ENCODE assay signal across 8 mouse cellular contexts in the genomic region with DNA sequence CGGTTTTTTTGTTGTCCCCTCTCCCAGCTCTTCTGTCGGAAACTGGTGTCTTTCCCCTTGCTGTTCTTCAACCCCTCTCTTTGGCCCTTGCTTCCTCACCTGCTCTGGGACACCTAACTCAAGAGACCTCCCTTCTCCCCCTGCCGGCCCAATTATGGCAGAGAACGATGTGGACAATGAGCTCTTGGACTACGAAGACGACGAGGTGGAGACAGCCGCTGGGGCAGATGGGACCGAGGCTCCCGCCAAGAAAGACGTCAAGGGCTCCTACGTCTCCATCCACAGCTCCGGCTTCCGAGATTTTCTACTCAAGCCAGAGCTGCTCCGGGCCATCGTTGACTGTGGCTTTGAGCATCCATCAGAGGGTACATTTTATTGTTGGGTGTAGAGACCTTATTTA. TPM values are rescaled to one million over a fixed set of nuclear protein-coding genes. Genes with fewer than 3 reads are reported as not detected.
DNase-seq lines count a peak whose midpoint lies in the region; ATAC-seq lines count a peak whose summit lies in the region.

No protein-coding gene starts in this region.

- H3K9me3 ChIP-seq in lung, embryonic 15.5 days: no peaks in the 10 kb centered on the region

- H3K4me1 ChIP-seq in lung, embryonic 15.5 days: peaks cover 47% of the 10 kb centered on the region

- peak overlapping the region; percentile 81 for H3K4me3 ChIP-seq in lung, embryonic 15.5 days

- no peak for ATAC-seq in lung, embryonic 15.5 days (ENCODE audit: borderline replicate concordance, extremely low read depth, low FRiP score, low TSS enrichment)

- H3K36me3 ChIP-seq in lung, embryonic 15.5 days: peaks cover 50% of the 10 kb centered on the region

- peak overlapping the region; percentile 94 for H3K9ac ChIP-seq in lung, embryonic 15.5 days

- H3K27me3 ChIP-seq in lung, embryonic 15.5 days: no peaks in the 10 kb centered on the region

- peak; percentile 52 to 76 for DNase-seq in spleen, postnatal 4 days (ENCODE audit: low spot score in 2 of 2)
- no peak for DNase-seq in spleen, adult 12 weeks (ENCODE audit: low spot score)
- DNase-seq in cerebellum, postnatal 14 days: peak; percentile 81 to 85
- peak; percentile 60 for DNase-seq in gastrocnemius, postnatal 25 days
- DNase-seq in kidney, adult 9 months: peak; percentile 66
- peak; percentile 73 to 82 for DNase-seq in right cerebral cortex, postnatal 10 days (ENCODE audit: low spot score in 2 of 2)
- DNase-seq in layer of hippocampus, postnatal 25 days (ENCODE audit: extremely low spot score in 1 of 2, low spot score in 1 of 2): no peak

- peak overlapping the region; percentile 98 for H3K27ac ChIP-seq in lung, embryonic 15.5 days

- WGBS in lung, embryonic 15.5 days: 5% methylated on average over 16 of the region's 16 CpGs

- peak overlapping the region; percentile 80 for H3K4me2 ChIP-seq in lung, embryonic 15.5 days

RNA-seq across cellular contexts. Expression of a gene that starts 1.5 kb away (rescaled TPM):
- 10 to 100 TPM; 71.5 to 79.1 TPM for total RNA-seq in gastrocnemius, postnatal 25 days (2021)
- polyA plus RNA-seq in lung, embryonic 15.5 days (2015; fragmentation: Nextera tagmentation; extraction: Ambion mirVana): 512 and 523 TPM in 2 replicates
- 100 to 1,000 TPM; 213 to 229 TPM for total RNA-seq in layer of hippocampus, postnatal 25 days (2021)

RNA-seq across cellular contexts. Expression of a gene that starts 7.5 kb away (rescaled TPM):
- 1 to 10 TPM; 5.6 to 6.8 TPM for total RNA-seq in gastrocnemius, postnatal 25 days (2021)
- 13.2 and 13.4 TPM in 2 replicates for polyA plus RNA-seq in lung, embryonic 15.5 days (2015; fragmentation: Nextera tagmentation; extraction: Ambion mirVana)
- 10 to 100 TPM; 13.7 to 14.8 TPM for total RNA-seq in layer of hippocampus, postnatal 25 days (2021)

RNA-seq across cellular contexts. Expression of a gene that starts 9.6 kb away (rescaled TPM):
- 1 to 10 TPM; 1.9 to 2.3 TPM for total RNA-seq in gastrocnemius, postnatal 25 days (2021)
- polyA plus RNA-seq in lung, embryonic 15.5 days (2015; fragmentation: Nextera tagmentation; extraction: Ambion mirVana): 3.4 and 4.3 TPM in 2 replicates
- 100 to 1,000 TPM; 607 to 639 TPM for total RNA-seq in layer of hippocampus, postnatal 25 days (2021)

RNA-seq across cellular contexts. Expression of a gene that starts 19.4 kb away (rescaled TPM):
- total RNA-seq in gastrocnemius, postnatal 25 days (2021): 10 to 100 TPM; 30.2 to 57.3 TPM
- polyA plus RNA-seq in lung, embryonic 15.5 days (2015; fragmentation: Nextera tagmentation; extraction: Ambion mirVana): 114 and 138 TPM in 2 replicates
- total RNA-seq in layer of hippocampus, postnatal 25 days (2021): 10 to 100 TPM; 14.6 to 15.9 TPM

RNA-seq across cellular contexts. Expression of a gene that starts 22.5 kb away (rescaled TPM):
- under 1 TPM in 1 of 2 experiments, not detected in 1; 0.70 TPM for total RNA-seq in gastrocnemius, postnatal 25 days (2021)
- 0.70 and 0.75 TPM in 2 replicates for polyA plus RNA-seq in lung, embryonic 15.5 days (2015; fragmentation: Nextera tagmentation; extraction: Ambion mirVana)
- total RNA-seq in layer of hippocampus, postnatal 25 days (2021): not detected

Comparison
In these comparisons a context has a peak if more than half of its experiments do, and no peak if none do; other contexts are left out.
1. DNase-seq: peak in spleen, postnatal 4 days (2 of 2), cerebellum, postnatal 14 days (2 of 2), gastrocnemius, postnatal 25 days (single experiment), kidney, adult 9 months (single experiment) and right cerebral cortex, postnatal 10 days (2 of 2); none in spleen, adult 12 weeks (single experiment) and layer of hippocampus, postnatal 25 days (0 of 2).
2. RNA of a gene that starts 9.6 kb away (total RNA-seq): 607 to 639 TPM in layer of hippocampus, postnatal 25 days; 1.9 to 2.3 TPM in gastrocnemius, postnatal 25 days; every median in the first group is over 100 times any median in the second.